Mouse (Mus musculus): ENCODE measurements at regions not wholly inside any gene's neighbourhood (a gene's known extent, or its start where the extent isn't known, plus 50 kb on each side); places are given as distances from the start of the nearest gene placed in this dataset.

DNA sequence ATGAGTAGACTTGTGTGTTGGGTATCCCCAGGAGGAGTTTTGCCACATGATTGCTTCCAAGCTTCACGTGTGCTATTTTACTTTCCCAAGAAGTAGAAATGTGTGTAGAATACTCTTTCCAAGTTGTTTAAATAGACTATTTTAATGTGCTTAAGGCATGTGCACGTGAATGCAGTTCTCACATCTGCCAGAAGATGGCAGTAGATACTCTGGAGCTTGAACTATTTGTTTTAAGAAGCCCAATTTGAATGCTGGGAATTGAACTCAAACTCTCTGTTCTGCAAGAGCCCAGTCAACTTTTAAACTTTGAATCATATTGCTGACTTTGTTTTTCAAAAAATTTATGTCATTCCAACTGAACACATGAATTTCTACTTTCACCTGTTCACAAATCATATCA, 431.3 kb upstream of the Reg3g start:
- peak; percentile 25 for DNase-seq (ENCODE audit: low read depth, low spot score)

DNA sequence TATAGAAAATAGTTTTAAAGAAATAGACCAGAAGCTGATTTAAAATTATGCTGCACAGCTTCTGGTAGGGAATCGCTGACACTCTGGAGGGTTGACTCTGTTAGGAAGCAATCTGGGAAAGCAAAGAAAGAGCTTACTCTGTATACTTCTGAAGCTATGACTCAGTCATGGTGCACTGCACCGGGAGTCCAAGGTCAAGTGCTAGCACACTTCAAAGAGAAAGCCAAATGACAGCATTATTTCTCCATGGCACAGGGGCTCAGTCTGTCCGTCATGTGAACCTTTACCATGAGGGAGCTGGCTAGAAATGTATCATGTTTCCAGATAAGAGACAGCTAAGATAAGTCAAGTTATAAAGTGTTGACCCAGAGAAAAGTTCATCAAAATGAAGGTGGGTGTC, 424.1 kb upstream of the Reg3g start:
- no peak for DNase-seq (ENCODE audit: low read depth, low spot score)

DNA sequence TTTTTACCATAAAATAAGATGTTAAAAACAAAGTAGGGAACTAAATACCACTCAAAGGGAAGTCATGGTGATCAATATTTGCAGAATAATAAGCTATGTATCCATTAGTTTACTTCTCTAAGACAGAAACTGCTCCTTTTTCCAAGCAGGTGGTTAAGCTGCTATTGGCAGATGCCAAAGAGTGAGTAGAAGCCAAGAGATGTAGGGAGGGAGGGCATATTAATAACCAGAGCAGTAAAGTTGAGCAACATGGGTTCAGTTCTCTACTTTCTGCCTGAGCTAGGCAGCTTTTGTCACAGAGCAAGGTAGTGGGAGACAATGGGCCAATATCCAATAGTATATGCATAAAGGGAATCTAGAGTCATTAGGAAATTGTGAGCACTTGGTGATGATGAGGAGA, 394.4 kb upstream of the Reg3g start:
- no peak for DNase-seq (ENCODE audit: low read depth, low spot score)

DNA sequence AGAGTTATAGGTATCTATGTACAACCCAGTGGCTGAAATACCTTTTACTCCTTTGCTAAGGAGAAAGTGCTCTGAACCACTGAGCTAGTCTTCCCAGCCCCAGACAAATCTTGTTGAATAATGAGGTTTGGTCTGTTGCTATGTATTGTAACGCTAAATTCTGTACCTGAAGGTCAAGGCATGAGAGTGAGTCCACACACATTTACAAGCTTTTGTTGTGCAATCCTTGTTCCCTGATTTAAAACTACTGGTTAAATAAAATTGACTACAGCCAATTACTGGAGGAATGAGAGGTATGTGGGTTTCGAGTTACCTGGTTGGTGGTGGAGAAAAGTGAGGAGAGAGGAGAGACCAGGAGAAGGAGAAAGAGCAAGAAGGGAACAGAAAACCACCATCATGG, 372.6 kb upstream of the Reg3g start:
- no peak for DNase-seq (ENCODE audit: low read depth, low spot score)

DNA sequence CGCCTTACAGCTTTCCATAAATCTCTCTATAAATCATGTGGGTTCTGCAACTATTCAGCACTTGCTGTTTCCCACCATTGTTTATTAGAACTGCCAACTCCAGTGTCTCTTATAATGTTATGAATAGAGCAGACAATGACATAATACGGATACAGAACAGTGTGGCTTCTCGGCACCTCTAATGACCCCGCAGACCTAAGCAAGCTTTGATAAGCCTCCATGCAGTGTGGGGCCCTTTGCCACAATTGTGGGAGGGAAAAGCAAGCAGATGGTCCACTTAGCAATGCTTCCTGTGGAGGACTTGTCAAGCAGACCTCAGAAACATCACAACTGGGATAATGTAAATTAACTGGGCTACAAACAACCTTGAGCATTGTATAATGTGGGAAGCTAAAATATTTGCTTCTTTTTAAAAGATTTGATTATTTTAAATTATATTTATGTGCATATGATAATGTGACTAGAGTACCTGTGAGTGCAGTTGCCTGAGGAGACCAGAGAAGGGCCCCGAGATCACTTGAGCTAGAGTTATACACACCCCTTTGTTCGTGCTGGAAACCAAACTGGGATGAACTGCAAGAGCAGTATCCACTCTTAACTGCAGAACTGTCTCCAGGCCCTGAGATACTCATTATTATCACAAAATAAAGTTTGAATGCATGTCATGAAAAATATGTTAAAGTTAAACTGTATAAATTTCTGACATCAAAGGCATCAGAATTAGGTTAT, 357.4 kb upstream of the Reg3g start:
- no peak for DNase-seq (ENCODE audit: low read depth, low spot score)

DNA sequence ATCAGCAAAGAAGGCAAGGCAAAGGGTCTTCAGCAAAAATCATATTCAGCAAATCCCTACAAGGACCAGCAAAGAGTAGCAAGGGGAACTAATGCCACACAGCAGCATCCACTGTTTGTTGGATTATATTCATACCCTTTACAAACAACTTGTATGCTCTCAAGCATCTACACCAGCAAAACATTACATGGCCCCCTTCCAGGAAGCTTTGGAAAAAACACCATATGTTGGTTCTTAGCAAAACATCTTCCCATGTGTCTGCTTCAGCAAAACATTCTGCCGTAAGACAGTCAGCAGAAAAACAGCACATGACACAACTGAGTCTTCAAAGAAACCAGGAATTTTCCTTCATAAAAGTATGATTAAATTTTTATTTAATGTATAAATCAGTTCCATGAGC, 352.6 kb upstream of the Reg3g start:
- DNase-seq (ENCODE audit: low read depth, low spot score): no peak

DNA sequence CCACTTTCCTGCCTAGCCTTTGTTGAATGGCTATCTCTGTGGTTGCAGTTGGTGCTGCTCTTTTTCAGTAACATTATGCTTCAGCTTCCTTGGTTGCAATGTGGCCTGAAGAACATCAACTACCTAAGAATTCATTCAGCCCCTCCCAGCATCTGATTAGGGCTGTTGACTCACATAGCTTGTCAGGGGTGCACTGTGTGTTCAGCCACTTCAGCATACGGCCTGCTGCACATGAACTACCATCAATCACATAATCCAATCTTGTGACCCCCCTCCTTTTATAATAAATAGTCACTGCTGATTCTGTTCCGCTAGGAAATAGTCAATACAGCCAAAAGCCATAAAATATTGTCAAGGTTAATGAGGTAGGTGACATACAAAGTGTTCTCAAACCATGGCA, 328.3 kb upstream of the Reg3g start:
- DNase-seq (ENCODE audit: low read depth, low spot score): no peak

DNA sequence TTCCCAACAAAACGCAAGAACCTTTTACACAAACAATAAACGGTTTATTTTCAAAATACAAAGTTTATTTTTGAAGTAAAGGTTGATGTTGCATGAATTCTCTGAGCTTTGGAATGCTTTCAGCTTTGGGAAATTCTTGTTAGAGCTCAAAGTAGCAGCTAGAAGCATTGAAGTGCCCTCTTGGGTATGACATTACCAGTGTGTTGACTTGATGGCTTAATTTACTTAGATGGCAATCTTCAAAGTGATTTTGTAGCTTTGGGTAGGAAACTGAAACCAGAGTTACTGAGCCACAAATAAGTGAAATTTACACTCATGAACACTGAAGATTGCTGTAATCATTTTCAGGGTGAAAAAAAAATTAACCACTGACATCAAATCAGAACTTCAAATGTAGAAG, 320.3 kb upstream of the Reg3g start:
- no peak for DNase-seq (ENCODE audit: low read depth, low spot score)

DNA sequence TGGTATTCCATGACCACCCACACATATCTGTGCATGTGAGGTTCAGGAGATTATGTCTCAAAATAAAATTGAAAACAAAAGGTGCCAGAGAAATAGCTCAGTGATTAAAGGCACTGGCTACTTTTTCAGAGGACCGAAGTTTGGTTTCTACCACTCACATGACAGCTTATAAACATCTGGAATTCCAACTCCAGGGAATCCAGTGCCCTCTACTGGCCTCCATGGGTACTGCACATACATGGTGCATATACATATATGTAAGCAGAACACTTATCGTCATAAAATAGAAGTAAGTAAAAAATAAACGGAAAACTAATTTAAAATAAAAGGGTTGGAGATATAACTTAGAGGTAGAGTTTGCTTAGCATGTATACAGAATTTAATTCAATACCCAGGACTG, 288.9 kb upstream of the Reg3g start:
- no peak for DNase-seq (ENCODE audit: low read depth, low spot score)

Data from retina, postnatal 7 days (tissue).